Mouse (Mus musculus): ENCODE measurements at regions not wholly inside any gene's neighbourhood (a gene's known extent, or its start where the extent isn't known, plus 50 kb on each side); places are given as distances from the start of the nearest gene placed in this dataset.

DNA sequence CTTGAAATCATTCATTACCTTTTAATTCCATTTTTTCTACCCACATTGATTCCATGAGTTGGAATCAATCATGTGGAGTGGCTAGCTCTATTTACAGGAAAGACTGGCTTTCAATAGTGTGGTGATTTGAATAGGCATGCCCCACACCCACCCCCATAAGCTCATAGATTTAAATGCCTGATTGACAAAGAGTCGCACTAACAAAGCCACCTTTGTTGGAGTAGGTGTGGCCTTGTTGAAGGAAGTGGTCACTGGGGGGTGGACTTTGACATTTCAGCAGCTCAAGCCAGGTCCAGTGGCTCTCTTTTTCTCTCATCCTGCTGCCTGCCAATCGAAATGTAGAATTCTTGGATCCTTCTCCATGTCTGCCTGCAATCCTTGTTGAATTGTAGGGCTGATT, 92.8 kb upstream of the Elmo1 start:
- TF ChIP-seq CTCF (IDR thresholded peaks at IDR 0.05 in 2 of 3, conservative IDR thresholded peaks at IDR 0.05 in 1 of 3; ENCODE audit: control insufficient read depth in 1 of 3, insufficient read depth in 1 of 3, low read depth in 2 of 3, low read length in 3 of 3, poor library complexity in 1 of 3, severe bottlenecking in 1 of 3) (no peak), MAFK (IDR thresholded peaks at IDR 0.05; ENCODE audit: borderline replicate concordance, low read depth, low read length) (no peak), KAT2A (conservative IDR thresholded peaks at IDR 0.05; ENCODE audit: low read depth, low read length) (no peak), USF1 (IDR thresholded peaks at IDR 0.05; ENCODE audit: low read depth, low read length) (no peak), E2F4 (IDR thresholded peaks at IDR 0.05; ENCODE audit: borderline replicate concordance, low read depth, low read length) (no peak), POLR2A (IDR thresholded peaks at IDR 0.05; ENCODE audit: control insufficient read depth in 1 of 2, insufficient read depth in 1 of 2, low read depth in 1 of 2, low read length in 2 of 2, poor library complexity in 1 of 2) (no peak), GATA1 (IDR thresholded peaks at IDR 0.05; ENCODE audit: low read depth, low read length) (no peak), MXI1 (IDR thresholded peaks at IDR 0.05; ENCODE audit: low read depth, low read length) (no peak), TCF12 (IDR thresholded peaks at IDR 0.05; ENCODE audit: low read depth, low read length) (no peak), NRF1 (IDR thresholded peaks at IDR 0.05; ENCODE audit: insufficient read depth, low read depth, low read length, poor library complexity, severe bottlenecking) (no peak), NELFE (IDR thresholded peaks at IDR 0.05; ENCODE audit: low read depth, low read length) (no peak)

All from MEL (cell line).